Mouse (Mus musculus): ENCODE data around the gene Dpp8. TPM values are rescaled to one million over a fixed set of nuclear protein-coding genes. Genes with fewer than 3 reads are reported as not detected.

Dpp8 gene
- polyA plus RNA-seq, 1 experiment from 2014 or later = 26.4 TPM

DNA sequence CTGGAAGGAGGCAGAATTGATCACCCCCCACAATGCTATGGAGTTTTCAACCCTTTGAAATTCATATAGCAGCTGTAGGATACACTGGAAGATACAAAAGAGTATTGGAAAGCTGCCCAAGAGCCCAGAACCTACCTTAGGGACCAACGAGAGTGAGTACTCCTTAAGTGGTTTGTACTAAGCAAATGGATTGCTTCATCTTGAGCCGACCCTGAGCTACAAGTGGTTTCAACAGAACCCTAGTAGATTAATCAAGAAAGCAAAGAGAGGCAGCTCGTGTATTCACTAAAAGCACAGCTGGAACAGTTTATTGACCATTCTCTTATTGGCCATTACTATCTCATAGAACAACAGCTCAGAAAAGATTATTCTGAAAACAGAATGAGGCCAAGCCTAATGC lies 13.1 kb upstream of the Dpp8 start:
- H3K4me3 ChIP-seq (ENCODE audit: low read depth, low read length) = no peak overlapping the region
- 38% methylated on average over 3 of the region's 3 CpGs for WGBS

DNA sequence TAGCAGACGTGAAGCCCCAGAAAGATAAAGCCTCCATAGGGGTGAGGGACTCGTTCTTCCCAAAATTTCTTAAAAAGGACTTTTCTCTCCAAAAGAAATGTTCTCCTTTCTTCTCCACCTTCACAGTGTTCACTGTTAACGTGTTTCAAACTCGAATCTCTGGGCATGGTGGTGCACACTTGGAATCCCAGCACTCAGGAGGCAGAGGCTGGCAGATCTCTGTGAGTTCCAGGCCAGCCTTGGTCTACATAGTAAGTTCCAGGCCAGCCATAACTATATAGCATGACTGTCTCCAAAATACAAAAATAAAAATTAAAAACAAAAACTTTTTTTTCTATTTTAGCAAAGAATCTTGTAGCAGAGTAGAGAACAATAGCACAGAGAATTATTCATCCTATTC lies 12.1 kb upstream of the Dpp8 start:
- 70% methylated on average over 4 of the region's 4 CpGs for WGBS
- DNase-seq (ENCODE audit: low spot score) (no peak), ATAC-seq (replicated peaks; ENCODE audit: low FRiP score, low TSS enrichment, low read depth) (no peak)
- H3K4me3 ChIP-seq (ENCODE audit: low read depth, low read length) = peak overlapping the region; percentile 99
- no peaks in the 10 kb centered on the region for H3K9me3 ChIP-seq (ENCODE audit: control insufficient read depth, low read length)
- H3K4me1 ChIP-seq (replicated peaks; ENCODE audit: control insufficient read depth, insufficient read depth, low read length) = peaks cover 32% of the 10 kb centered on the region
- no peak overlapping the region for H3K9ac ChIP-seq (ENCODE audit: low read length)
- H3K4me2 ChIP-seq (ENCODE audit: low read length) = peak overlapping the region; percentile 64
- H3K27me3 ChIP-seq (replicated peaks; ENCODE audit: control insufficient read depth, insufficient read depth, low read length) = no peaks in the 10 kb centered on the region
- no peak overlapping the region for H3K27ac ChIP-seq (ENCODE audit: low read depth)
- no peaks in the 10 kb centered on the region for H3K36me3 ChIP-seq (ENCODE audit: control insufficient read depth, insufficient read depth, low read length)

More for the DNA sequence above, 13.1 kb upstream of the Dpp8 start:
- no peak overlapping the region for H3K9ac ChIP-seq (ENCODE audit: low read length)
- H3K27ac ChIP-seq (ENCODE audit: low read depth) = no peak overlapping the region
- ATAC-seq (replicated peaks; ENCODE audit: low FRiP score, low TSS enrichment, low read depth) (no peak), DNase-seq (ENCODE audit: low spot score) (no peak)
- no peaks in the 10 kb centered on the region for H3K9me3 ChIP-seq (ENCODE audit: control insufficient read depth, low read length)
- no peaks in the 10 kb centered on the region for H3K36me3 ChIP-seq (ENCODE audit: control insufficient read depth, insufficient read depth, low read length)
- H3K4me1 ChIP-seq (replicated peaks; ENCODE audit: control insufficient read depth, insufficient read depth, low read length) = peaks cover 32% of the 10 kb centered on the region
- H3K27me3 ChIP-seq (replicated peaks; ENCODE audit: control insufficient read depth, insufficient read depth, low read length) = no peaks in the 10 kb centered on the region
- H3K4me2 ChIP-seq (ENCODE audit: low read length) = 0 out of 2 replicates have a peak overlapping the region, but pooled peaks have one; percentile 4

DNA sequence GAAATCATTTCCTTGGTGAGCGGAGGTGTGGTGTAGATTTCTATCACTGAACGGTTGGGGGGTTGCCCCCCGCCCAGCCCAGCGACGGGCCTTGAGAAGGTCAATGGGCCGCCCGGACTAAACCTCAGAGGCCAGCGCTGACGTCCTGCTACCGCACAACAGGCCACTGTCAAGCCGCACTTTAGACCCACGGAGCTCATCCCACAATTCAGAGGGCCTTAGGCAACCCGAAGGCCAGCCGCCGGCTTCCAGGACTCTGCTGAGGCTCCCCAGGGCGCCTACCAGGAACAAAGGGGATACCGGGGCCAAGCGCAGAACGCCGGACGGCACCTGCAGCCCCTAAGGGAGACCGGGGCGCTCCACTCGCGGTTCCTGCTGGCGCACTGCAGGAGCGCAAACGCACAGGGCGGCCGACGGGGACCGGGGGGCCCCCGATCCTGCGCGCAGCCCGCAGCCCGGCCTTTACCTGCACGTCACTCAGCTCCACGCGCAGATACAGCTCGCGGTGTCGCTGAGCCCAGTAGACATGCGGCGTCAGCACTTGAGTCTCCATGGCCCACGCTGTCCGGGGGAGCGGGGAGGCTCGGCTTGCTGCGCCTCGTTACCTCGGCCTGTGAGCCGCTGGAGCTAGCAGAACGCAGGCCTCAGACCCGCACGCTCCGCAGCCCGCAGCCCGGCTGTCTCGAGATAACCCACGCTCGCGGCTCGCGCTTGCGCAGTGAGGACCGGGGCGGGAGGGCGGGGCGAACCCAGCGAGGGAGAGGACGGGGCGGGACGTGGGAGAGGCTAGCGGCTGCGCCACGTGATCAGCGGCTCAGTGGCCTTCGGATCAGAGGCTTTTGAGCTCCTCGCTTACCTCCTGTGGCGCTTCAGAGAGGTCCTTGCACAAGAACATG lies 11.0 kb upstream of the Dpp8 start, which contains the start of gene Hacd3:
Gene Hacd3, minus strand, starts transcription at position 703 of the 896 bp plus-strand sequence.
- H3K4me2 ChIP-seq (ENCODE audit: low read length) = peak within 1 kb of the TSS; percentile 64
- H3K9ac ChIP-seq (ENCODE audit: low read length) = peak within 1 kb of the TSS; percentile 89
- H3K27ac ChIP-seq (ENCODE audit: low read depth) = peak within 1 kb of the TSS; percentile 84
- peak; percentile 94 for DNase-seq (ENCODE audit: low spot score)
- H3K4me3 ChIP-seq (ENCODE audit: low read depth, low read length) = peak within 1 kb of the TSS; percentile 99
- peak; percentile 92 for ATAC-seq (replicated peaks; ENCODE audit: low FRiP score, low TSS enrichment, low read depth)
- no peaks in the 10 kb centered on the region for H3K9me3 ChIP-seq (ENCODE audit: control insufficient read depth, low read length)
- no peaks in the 10 kb centered on the region for H3K27me3 ChIP-seq (replicated peaks; ENCODE audit: control insufficient read depth, insufficient read depth, low read length)
- WGBS = under 1% methylated on average over 80 of the region's 81 CpGs
- H3K4me1 ChIP-seq (replicated peaks; ENCODE audit: control insufficient read depth, insufficient read depth, low read length) = peaks cover 32% of the 10 kb centered on the region
- H3K36me3 ChIP-seq (ENCODE audit: control insufficient read depth, insufficient read depth, low read length) = no peaks in the 10 kb centered on the region

DNA sequence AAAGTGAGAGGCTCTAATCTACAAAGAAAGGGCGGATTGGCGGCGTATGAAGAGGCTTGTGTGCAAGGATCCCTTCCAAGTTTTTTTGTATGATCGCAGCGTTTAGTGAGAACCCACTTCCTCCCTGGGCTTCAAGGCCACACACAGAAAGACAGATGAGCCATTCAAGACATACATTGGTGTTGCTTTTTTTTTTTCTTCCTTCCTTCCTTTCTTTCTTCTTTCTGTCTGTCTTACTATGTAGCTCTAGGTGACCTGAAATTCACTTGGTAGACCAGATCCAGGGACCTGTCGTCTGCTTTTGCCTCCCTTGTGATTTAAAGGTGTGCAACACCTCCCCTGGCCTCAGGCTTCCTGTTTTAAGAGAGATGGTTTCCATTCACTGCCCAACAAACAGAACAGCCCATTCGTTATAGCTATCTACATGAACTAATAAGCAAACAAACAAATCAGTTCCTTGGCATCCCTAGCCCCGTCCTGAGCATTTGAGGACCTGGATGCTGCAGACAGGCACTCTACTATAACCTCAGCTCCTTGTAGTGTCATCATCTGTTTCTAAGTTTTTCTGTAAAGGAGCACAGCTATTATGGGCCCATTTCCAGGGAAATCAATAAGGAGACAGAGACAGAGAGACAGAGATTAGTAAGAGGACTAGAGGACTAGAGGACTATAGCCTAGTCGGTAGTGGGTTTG lies 10.2 kb upstream of the Dpp8 start:
- DNase-seq (ENCODE audit: low spot score) (no peak), ATAC-seq (replicated peaks; ENCODE audit: low FRiP score, low TSS enrichment, low read depth) (peak; percentile 33; the same call in 1 of the 2 replicates)
- H3K4me1 ChIP-seq (replicated peaks; ENCODE audit: control insufficient read depth, insufficient read depth, low read length) = peaks cover 32% of the 10 kb centered on the region
- no peaks in the 10 kb centered on the region for H3K27me3 ChIP-seq (replicated peaks; ENCODE audit: control insufficient read depth, insufficient read depth, low read length)
- no peaks in the 10 kb centered on the region for H3K9me3 ChIP-seq (ENCODE audit: control insufficient read depth, low read length)
- H3K4me2 ChIP-seq (ENCODE audit: low read length) = peak overlapping the region; percentile 64
- H3K9ac ChIP-seq (ENCODE audit: low read length) = peak overlapping the region; percentile 89
- WGBS = 20% methylated on average over 9 of the region's 9 CpGs
- H3K27ac ChIP-seq (ENCODE audit: low read depth) = peak overlapping the region; percentile 84
- H3K4me3 ChIP-seq (ENCODE audit: low read depth, low read length) = peak overlapping the region; percentile 99
- H3K36me3 ChIP-seq (ENCODE audit: control insufficient read depth, insufficient read depth, low read length) = no peaks in the 10 kb centered on the region

DNA sequence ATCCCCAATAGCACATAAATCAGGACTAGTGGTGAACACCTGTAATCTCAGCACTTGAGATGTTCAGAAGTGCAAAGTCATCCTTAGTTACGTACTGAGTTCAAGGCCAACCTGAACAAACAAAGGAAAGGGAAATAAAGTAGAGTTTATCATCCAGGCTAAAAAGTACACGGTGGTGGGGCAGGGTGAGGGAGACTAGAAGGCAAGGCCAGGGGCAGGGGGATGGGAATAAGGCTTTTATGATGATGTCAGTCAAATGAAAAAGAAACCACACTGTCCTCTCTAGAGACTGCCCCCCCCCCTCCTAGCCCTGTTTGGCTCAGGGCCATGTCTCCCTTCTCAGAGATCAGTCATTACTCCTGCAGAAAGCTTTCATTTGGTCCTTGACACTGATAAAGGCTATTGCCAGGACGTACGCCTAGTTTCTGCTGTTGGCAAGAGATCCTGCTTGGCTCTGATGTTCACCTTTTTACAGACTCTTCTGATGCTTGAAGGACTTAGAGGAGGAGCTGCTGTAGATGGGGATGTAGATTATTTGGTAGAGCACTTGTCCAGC lies 9.6 kb upstream of the Dpp8 start:
- no peak; the same call in 1 of the 2 replicates for ATAC-seq (replicated peaks; ENCODE audit: low FRiP score, low TSS enrichment, low read depth)
- Histone ChIP-seq H3K4me1 (replicated peaks; ENCODE audit: control insufficient read depth, insufficient read depth, low read length) (peaks cover 32% of the 10 kb centered on the region), H3K4me3 (ENCODE audit: low read depth, low read length) (no peak overlapping the region), H3K4me2 (ENCODE audit: low read length) (no peak overlapping the region), H3K9me3 (ENCODE audit: control insufficient read depth, low read length) (no peaks in the 10 kb centered on the region), H3K27ac (ENCODE audit: low read depth) (no peak overlapping the region), H3K36me3 (ENCODE audit: control insufficient read depth, insufficient read depth, low read length) (no peaks in the 10 kb centered on the region), H3K27me3 (replicated peaks; ENCODE audit: control insufficient read depth, insufficient read depth, low read length) (no peaks in the 10 kb centered on the region), H3K9ac (ENCODE audit: low read length) (no peak overlapping the region; the same call in 1 of the 2 replicates)
- WGBS = 67% methylated on average over 4 of the region's 4 CpGs
- no peak for DNase-seq (ENCODE audit: low spot score)

DNA sequence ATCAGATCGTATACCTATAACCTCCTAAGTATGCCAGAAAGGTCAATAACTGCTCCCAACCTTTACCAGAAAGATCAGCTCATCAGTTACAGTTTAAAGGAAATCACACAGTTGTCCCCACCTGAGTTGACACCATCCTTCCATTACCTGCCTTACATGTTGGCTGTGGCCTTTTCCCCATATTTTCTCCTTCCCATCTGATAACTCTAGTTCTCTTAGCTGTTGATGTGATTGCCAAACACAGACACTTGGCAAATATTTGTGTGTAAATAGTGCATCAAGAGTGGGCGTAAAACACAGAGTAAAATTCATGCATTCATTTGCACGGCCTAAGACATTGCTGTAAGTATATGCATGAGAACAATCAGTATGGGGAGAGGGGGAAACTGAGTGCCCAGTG lies 8.8 kb upstream of the Dpp8 start:
- H3K27ac ChIP-seq (ENCODE audit: low read depth) = no peak overlapping the region
- DNase-seq (ENCODE audit: low spot score) (no peak), ATAC-seq (replicated peaks; ENCODE audit: low FRiP score, low TSS enrichment, low read depth) (no peak)
- WGBS = 85% methylated on average over 3 of the region's 3 CpGs
- H3K4me3 ChIP-seq (ENCODE audit: low read depth, low read length) = no peak overlapping the region
- H3K27me3 ChIP-seq (replicated peaks; ENCODE audit: control insufficient read depth, insufficient read depth, low read length) = no peaks in the 10 kb centered on the region
- no peak overlapping the region for H3K9ac ChIP-seq (ENCODE audit: low read length)
- no peaks in the 10 kb centered on the region for H3K9me3 ChIP-seq (ENCODE audit: control insufficient read depth, low read length)
- H3K4me1 ChIP-seq (replicated peaks; ENCODE audit: control insufficient read depth, insufficient read depth, low read length) = peaks cover 31% of the 10 kb centered on the region
- no peak overlapping the region for H3K4me2 ChIP-seq (ENCODE audit: low read length)
- H3K36me3 ChIP-seq (ENCODE audit: control insufficient read depth, insufficient read depth, low read length) = no peaks in the 10 kb centered on the region

DNA sequence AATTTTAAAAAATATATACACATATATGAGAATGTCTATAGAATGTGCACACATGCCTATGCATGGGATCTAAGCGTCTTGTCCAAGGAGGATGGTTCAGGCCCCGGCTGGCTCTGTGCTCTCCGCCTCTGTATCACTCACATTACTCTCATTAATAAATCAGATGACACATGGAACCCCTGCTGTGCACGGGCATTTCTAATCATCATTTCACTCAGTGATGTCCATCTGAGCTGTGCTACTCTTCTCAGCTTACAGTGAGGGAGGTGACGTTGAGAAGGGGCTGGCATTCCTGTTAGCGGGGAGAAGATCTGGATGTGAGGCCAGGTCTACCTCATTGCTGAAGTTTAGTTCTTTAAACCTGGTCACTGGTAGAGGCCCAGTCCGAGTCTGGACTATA lies 5.0 kb upstream of the Dpp8 start:
- DNase-seq (ENCODE audit: low spot score) (no peak), ATAC-seq (replicated peaks; ENCODE audit: low FRiP score, low TSS enrichment, low read depth) (no peak)
- Histone ChIP-seq H3K27ac (ENCODE audit: low read depth) (no peak overlapping the region), H3K9me3 (ENCODE audit: control insufficient read depth, low read length) (no peaks in the 10 kb centered on the region), H3K27me3 (replicated peaks; ENCODE audit: control insufficient read depth, insufficient read depth, low read length) (no peaks in the 10 kb centered on the region), H3K4me1 (replicated peaks; ENCODE audit: control insufficient read depth, insufficient read depth, low read length) (peaks cover 5% of the 10 kb centered on the region), H3K4me2 (ENCODE audit: low read length) (no peak overlapping the region), H3K4me3 (ENCODE audit: low read depth, low read length) (no peak overlapping the region), H3K9ac (ENCODE audit: low read length) (no peak overlapping the region), H3K36me3 (ENCODE audit: control insufficient read depth, insufficient read depth, low read length) (no peaks in the 10 kb centered on the region)
- 86% methylated on average over 7 of the region's 7 CpGs for WGBS

DNA sequence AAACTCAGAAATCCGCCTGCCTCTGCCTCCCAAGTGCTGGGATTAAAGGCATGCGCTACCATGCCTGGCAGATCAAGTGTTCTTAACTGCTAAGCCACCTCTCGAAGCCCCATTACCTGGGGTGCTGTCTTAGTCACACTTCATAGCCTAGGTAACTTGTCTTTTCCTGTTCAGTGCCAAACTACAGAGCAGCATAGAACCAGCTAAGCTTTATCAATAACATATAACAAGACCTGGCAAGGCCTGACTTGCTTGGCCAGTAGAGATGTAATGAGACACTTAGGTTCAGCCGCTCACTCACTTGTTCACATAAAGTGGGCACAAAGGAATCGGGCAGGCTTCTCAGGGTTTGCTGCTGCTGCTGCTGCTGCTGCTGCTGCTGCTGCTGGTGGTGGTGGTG lies 3.9 kb upstream of the Dpp8 start:
- 91% methylated on average over 5 of the region's 5 CpGs for WGBS
- Histone ChIP-seq H3K4me1 (replicated peaks; ENCODE audit: control insufficient read depth, insufficient read depth, low read length) (peaks cover 4% of the 10 kb centered on the region), H3K36me3 (ENCODE audit: control insufficient read depth, insufficient read depth, low read length) (no peaks in the 10 kb centered on the region), H3K27ac (ENCODE audit: low read depth) (no peak overlapping the region), H3K9ac (ENCODE audit: low read length) (no peak overlapping the region), H3K4me2 (ENCODE audit: low read length) (no peak overlapping the region), H3K27me3 (replicated peaks; ENCODE audit: control insufficient read depth, insufficient read depth, low read length) (no peaks in the 10 kb centered on the region), H3K9me3 (ENCODE audit: control insufficient read depth, low read length) (no peaks in the 10 kb centered on the region), H3K4me3 (ENCODE audit: low read depth, low read length) (no peak overlapping the region)
- ATAC-seq (replicated peaks; ENCODE audit: low FRiP score, low TSS enrichment, low read depth) (no peak), DNase-seq (ENCODE audit: low spot score) (no peak)
